ENCODE assay signal across 20 mouse cellular contexts in genomic region chr5:54040527-54040926, GRCm38 (mm10). TPM values are rescaled to one million over a fixed set of nuclear protein-coding genes. Genes with fewer than 3 reads are reported as not detected.
A peak's percentile ranks its signal among the peaks of the same experiment; 100 is the strongest.
DNase-seq lines count a peak whose midpoint lies in the region; ATAC-seq and TF ChIP-seq lines count a peak whose summit lies in the region.
"Had no signal": no experiment of that assay in that cellular context is flagged by ENCODE, and none has a peak within 500 bp of the region (broad histone marks: within the 10 kb centered on the region; RNA-seq: fewer than 3 reads in every experiment).

No protein-coding gene starts in this region.

- 50% methylated on average over 8 of the region's 8 CpGs for WGBS in embryonic facial prominence, embryonic 15.5 days

- H3K4me1 ChIP-seq in embryonic facial prominence, embryonic 15.5 days, result peaks cover 4% of the 10 kb centered on the region; the same call in 1 of the 2 replicates
- H3K4me1 ChIP-seq: hindbrain, embryonic 12.5 days had no signal

- no peaks in the 10 kb centered on the region for H3K36me3 ChIP-seq in embryonic facial prominence, embryonic 15.5 days
- H3K36me3 ChIP-seq: forebrain, embryonic 15.5 days; heart, embryonic 10.5 days; hindbrain, embryonic 12.5 days had no signal

- no peak overlapping the region for H3K4me3 ChIP-seq in layer of hippocampus, adult 2 months
- H3K4me3 ChIP-seq in embryonic facial prominence, embryonic 15.5 days (replicated peaks), result 0 out of 2 replicates have a peak overlapping the region, but pooled peaks have one; percentile 1
- H3K4me3 ChIP-seq: forebrain, embryonic 15.5 days; heart, embryonic 10.5 days; hindbrain, embryonic 12.5 days had no signal

- H3K27ac ChIP-seq in layer of hippocampus, adult 2 months, result peak overlapping the region; percentile 56
- peak overlapping the region; percentile 4; the same call in 1 of the 2 replicates for H3K27ac ChIP-seq in embryonic facial prominence, embryonic 15.5 days (replicated peaks)
- H3K27ac ChIP-seq: forebrain, embryonic 15.5 days; heart, embryonic 10.5 days; hindbrain, embryonic 12.5 days; hindbrain, postnatal 0 days had no signal

- no peaks in the 10 kb centered on the region for H3K9me3 ChIP-seq in embryonic facial prominence, embryonic 15.5 days (replicated peaks)
- H3K9me3 ChIP-seq: forebrain, embryonic 15.5 days; heart, embryonic 10.5 days; hindbrain, embryonic 12.5 days had no signal

- peak overlapping the region; percentile 23 for H3K4me2 ChIP-seq in embryonic facial prominence, embryonic 15.5 days (replicated peaks)
- H3K4me2 ChIP-seq: forebrain, embryonic 15.5 days; hindbrain, embryonic 12.5 days had no signal

- TF ChIP-seq CTCF in layer of hippocampus, adult 2 months (conservative IDR thresholded peaks at IDR 0.05), result no peak

- H3K27me3 ChIP-seq in embryonic facial prominence, embryonic 15.5 days, result no peaks in the 10 kb centered on the region
- H3K27me3 ChIP-seq: forebrain, embryonic 15.5 days; hindbrain, embryonic 12.5 days had no signal

- DNase-seq in layer of hippocampus, adult 2 months (ENCODE audit: low spot score in 2 of 2), result no peak
- DNase-seq in layer of hippocampus, adult 18-20 months (ENCODE audit: low spot score in 2 of 2), result no peak
- no peak for DNase-seq in frontal cortex, postnatal 10 days (ENCODE audit: low spot score in 2 of 2)
- DNase-seq in heart, adult 11 months, result no peak
- DNase-seq: adrenal gland, postnatal 10 days; cerebellum, adult 11 months; cerebellum, adult 9-10 months; cerebellum, postnatal 36 days; gastrocnemius, postnatal 14 days; heart, adult 18-20 months; heart, postnatal 10 days; heart, postnatal 4 days had no signal

- ATAC-seq in embryonic facial prominence, embryonic 15.5 days (ENCODE audit: insufficient number of reproducible peaks, low FRiP score, low TSS enrichment, low read depth), result no peak
- ATAC-seq in granulocyte monocyte progenitor cell, adult 5-6 weeks (replicated peaks; ENCODE audit: poor library complexity, severe bottlenecking), result peak; percentile 61
- ATAC-seq in megakaryocyte, adult 5-6 weeks (ENCODE audit: poor library complexity, severe bottlenecking), result peak; percentile 59
- ATAC-seq: forebrain, embryonic 15.5 days; hindbrain, postnatal 0 days; intestine, embryonic 16.5 days had no signal

- no peak overlapping the region for H3K9ac ChIP-seq in embryonic facial prominence, embryonic 15.5 days
- H3K9ac ChIP-seq: forebrain, embryonic 15.5 days; hindbrain, embryonic 12.5 days had no signal

RNA-seq across cellular contexts. Expression of gene Stim2, which starts 42.2 kb away (rescaled TPM):
- 100 to 1,000 TPM; 168 to 172 TPM for total RNA-seq in layer of hippocampus, adult 2 months (2021)
- 100 to 1,000 TPM; 157 to 166 TPM for total RNA-seq in layer of hippocampus, adult 18-20 months (2021)
- polyA plus RNA-seq in embryonic facial prominence, embryonic 15.5 days (2015; fragmentation: Nextera tagmentation; extraction: Ambion mirVana), result 23.5 and 24.4 TPM in 2 replicates
- 13.4 and 17.7 TPM in 2 replicates for total RNA-seq in granulocyte monocyte progenitor cell, adult 5-6 weeks (2014; fragmentation: Nextera tagmentation)
- total RNA-seq in granulocyte monocyte progenitor cell, adult 5-6 weeks (2017), result 18.0 and 27.9 TPM in 2 replicates
- total RNA-seq in megakaryocyte, adult 5-6 weeks (2015), result 31.2 and 33.7 TPM in 2 replicates
- 29.2 and 35.5 TPM in 2 replicates for total RNA-seq in megakaryocyte, adult 5-6 weeks (2017)

Comparison
In these comparisons a context has a peak if more than half of its experiments do, and no peak if none do; other contexts are left out.
1. RNA of gene Stim2, which starts 42.2 kb away (total RNA-seq): 168 to 172 TPM in layer of hippocampus, adult 2 months and 157 to 166 TPM in layer of hippocampus, adult 18-20 months; 29.2 to 35.5 TPM in megakaryocyte, adult 5-6 weeks and 13.4 to 27.9 TPM in granulocyte monocyte progenitor cell, adult 5-6 weeks; every median in the first group is over 4 times any median in the second.